Mouse (Mus musculus) lung, embryonic 16.5 days (tissue): ENCODE data around the gene Eif4ebp2. TPM values are rescaled to one million over a fixed set of nuclear protein-coding genes. Genes with fewer than 3 reads are reported as not detected.
A peak's percentile ranks its signal among the peaks of the same experiment; 100 is the strongest.

ENCODE experiments used
- ATAC-seq: fragments of 200-750 bp; cut with Nextera tagmentation; 2 replicates; pipeline ENCODE4 v1.8.0; 2017; ENCODE audit warnings: low read depth, mild to moderate bottlenecking, moderate library complexity
- H3K27ac ChIP-seq: fragments of 300-500 bp; sonication (generic); 2 replicates; pipeline ENCODE4 v1.5.1; 2014; ENCODE audit warnings: mild to moderate bottlenecking, control low read depth, low read length
- H3K27me3 ChIP-seq: fragments of 300-500 bp; sonication (generic); 2 replicates; pipeline ENCODE4 v1.6.1; 2014; ENCODE audit warnings: low read depth, low read length, mixed read lengths; ENCODE audit not compliant: control insufficient read depth, insufficient read depth
- H3K36me3 ChIP-seq: fragments of 300-500 bp; sonication (generic); 2 replicates; pipeline ENCODE4 v1.6.1; 2014; ENCODE audit warnings: low read length; ENCODE audit not compliant: control insufficient read depth, insufficient read depth
- H3K4me1 ChIP-seq: fragments of 300-500 bp; sonication (generic); replicated peaks from 2 replicates; pipeline ENCODE4 v1.6.1; 2014; ENCODE audit warnings: low read length, mixed read lengths; ENCODE audit not compliant: control insufficient read depth, insufficient read depth
- H3K4me2 ChIP-seq: fragments of 300-500 bp; sonication (generic); 2 replicates; pipeline ENCODE4 v1.6.1; 2014; ENCODE audit warnings: low read depth, low read length, control low read depth
- H3K4me3 ChIP-seq: fragments of 300-500 bp; sonication (generic); 2 replicates; pipeline ENCODE4 v1.5.1; 2014; ENCODE audit warnings: mild to moderate bottlenecking, low read length, control low read depth
- H3K9ac ChIP-seq: fragments of 300-500 bp; sonication (generic); 2 replicates; pipeline ENCODE4 v1.6.1; 2014; ENCODE audit warnings: low read length, control low read depth
- H3K9me3 ChIP-seq: fragments of 300-500 bp; sonication (generic); 2 replicates; pipeline ENCODE4 v1.6.1; 2016; ENCODE audit warnings: low read length; ENCODE audit not compliant: control insufficient read depth
- WGBS: fragments of 180-500 bp; shearing (Covaris S2); extraction: QIAGEN DNeasy Blood & Tissue Kit; methylation state at CpG from one replicate; pipeline ENCODE4 v1.1.7; 2014; 5-methylcytosine and 5-hydroxymethylcytosine counted together
- polyA plus RNA-seq: library from polyadenylated mRNA; unstranded; fragments of >200 nt; fragmentation: Nextera tagmentation; extraction: Ambion mirVana; gene quantifications from 2 replicates; pipeline ENCODE4 v1.2.1, GENCODE M21; 2015

The Eif4ebp2 gene
- polyA plus RNA-seq, 1 experiment from 2014 or later: 58.5 TPM

DNA sequence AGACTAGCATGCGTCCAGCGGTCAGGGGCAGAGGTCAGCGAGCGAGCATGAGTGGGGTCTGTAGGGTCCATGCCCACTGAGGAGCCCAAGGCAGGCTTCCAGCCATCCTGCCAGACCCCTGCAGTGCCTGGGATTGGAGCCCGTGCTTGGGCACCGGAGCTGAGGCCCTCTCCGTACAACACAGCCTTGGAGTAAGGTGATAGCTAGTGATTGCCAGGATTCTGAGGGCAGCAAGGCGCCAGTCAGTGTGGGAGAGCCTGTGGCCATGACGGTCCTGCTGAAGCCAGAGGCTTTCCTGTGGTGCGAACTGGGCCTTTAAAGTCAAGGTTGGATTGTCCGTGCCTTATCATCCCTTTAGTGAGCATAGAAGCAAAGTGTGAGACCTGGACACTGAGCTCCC lies 32.3 kb upstream of the Eif4ebp2 start:
- Histone ChIP-seq H3K4me2 (no peak overlapping the region), H3K36me3 (no peaks in the 10 kb centered on the region), H3K4me3 (no peak overlapping the region), H3K9ac (no peak overlapping the region), H3K4me1 (no peaks in the 10 kb centered on the region), H3K27ac (no peak overlapping the region), H3K9me3 (no peaks in the 10 kb centered on the region), H3K27me3 (no peaks in the 10 kb centered on the region)
- 69% methylated on average over 11 of the region's 11 CpGs for WGBS
- no peak for ATAC-seq

DNA sequence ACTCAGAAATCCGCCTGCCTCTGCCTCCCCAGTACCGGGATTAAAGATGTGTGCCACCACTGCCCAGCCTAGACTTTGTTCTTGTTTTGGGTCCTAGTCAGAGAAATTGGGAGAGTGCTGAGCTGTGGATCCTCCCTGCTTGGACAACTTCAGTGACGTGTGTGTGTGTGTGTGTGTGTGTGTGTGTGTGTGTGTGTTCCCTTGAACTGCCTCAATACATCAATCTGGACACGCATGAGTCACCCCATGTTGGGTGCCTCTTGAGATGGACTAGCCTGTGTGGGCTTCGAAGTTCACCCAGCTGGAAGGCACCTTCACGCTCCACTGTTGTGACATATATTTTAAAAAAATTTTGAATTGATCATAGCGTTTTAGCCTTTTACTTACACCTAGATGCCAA lies 30.3 kb upstream of the Eif4ebp2 start:
- no peak for ATAC-seq
- Histone ChIP-seq H3K9me3 (no peaks in the 10 kb centered on the region), H3K4me2 (no peak overlapping the region), H3K36me3 (no peaks in the 10 kb centered on the region), H3K27ac (no peak overlapping the region), H3K4me3 (no peak overlapping the region), H3K27me3 (no peaks in the 10 kb centered on the region), H3K9ac (no peak overlapping the region), H3K4me1 (0 out of 2 replicates have a peak, but pooled peaks cover 2% of the 10 kb centered on the region)
- 85% methylated on average over 7 of the region's 7 CpGs for WGBS

GRCm38 (mm10) chr10:61480488-61480887 lies 28.0 kb upstream of the Eif4ebp2 start:
- H3K4me2 ChIP-seq: no peak overlapping the region
- no peak overlapping the region for H3K9ac ChIP-seq
- 44% methylated on average over 1 of the region's 1 CpGs for WGBS
- H3K9me3 ChIP-seq: no peaks in the 10 kb centered on the region
- H3K27me3 ChIP-seq: no peaks in the 10 kb centered on the region
- no peaks in the 10 kb centered on the region for H3K36me3 ChIP-seq
- peaks cover 13% of the 10 kb centered on the region; the same call in 1 of the 2 replicates for H3K4me1 ChIP-seq
- no peak for ATAC-seq
- no peak overlapping the region for H3K4me3 ChIP-seq
- no peak overlapping the region for H3K27ac ChIP-seq

DNA sequence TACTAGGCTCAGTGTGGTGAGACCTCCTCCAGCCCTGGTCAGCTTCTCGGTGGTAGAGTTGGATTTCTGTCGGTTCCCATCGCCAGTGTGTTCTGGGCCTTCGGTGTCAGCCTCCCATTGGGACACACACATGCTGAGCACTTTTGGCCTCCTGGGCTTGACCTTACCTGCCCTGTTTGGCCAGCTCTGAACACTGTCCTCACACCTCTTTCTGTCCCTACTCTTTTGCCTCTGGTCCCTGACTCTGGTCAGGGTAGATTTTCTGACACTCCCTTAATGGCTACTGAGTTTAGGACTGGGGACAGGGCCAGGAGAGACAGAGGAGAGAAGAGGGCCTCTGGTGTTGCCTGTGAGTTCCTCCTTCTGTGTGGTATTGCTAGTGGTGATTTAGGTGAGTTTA lies 27.5 kb upstream of the Eif4ebp2 start:
- Histone ChIP-seq H3K36me3 (no peaks in the 10 kb centered on the region), H3K4me1 (peaks cover 16% of the 10 kb centered on the region), H3K27ac (no peak overlapping the region), H3K9ac (no peak overlapping the region), H3K9me3 (no peaks in the 10 kb centered on the region), H3K27me3 (no peaks in the 10 kb centered on the region), H3K4me3 (no peak overlapping the region), H3K4me2 (no peak overlapping the region)
- no peak for ATAC-seq
- 90% methylated on average over 4 of the region's 4 CpGs for WGBS

GRCm38 (mm10) chr10:61479461-61479860 lies 27.0 kb upstream of the Eif4ebp2 start:
- no peak for ATAC-seq
- WGBS: 85% methylated on average over 10 of the region's 10 CpGs
- H3K4me2 ChIP-seq: no peak overlapping the region
- no peaks in the 10 kb centered on the region for H3K27me3 ChIP-seq
- H3K9ac ChIP-seq: no peak overlapping the region
- no peak overlapping the region for H3K4me3 ChIP-seq
- H3K4me1 ChIP-seq: peaks cover 16% of the 10 kb centered on the region
- no peaks in the 10 kb centered on the region for H3K9me3 ChIP-seq
- no peak overlapping the region for H3K27ac ChIP-seq
- H3K36me3 ChIP-seq: no peaks in the 10 kb centered on the region

GRCm38 (mm10) chr10:61476440-61477165 lies 24.1 kb upstream of the Eif4ebp2 start:
- H3K4me2 ChIP-seq: peak overlapping the region; percentile 95
- H3K27me3 ChIP-seq: no peaks in the 10 kb centered on the region
- H3K36me3 ChIP-seq: no peaks in the 10 kb centered on the region
- no peaks in the 10 kb centered on the region for H3K9me3 ChIP-seq
- H3K27ac ChIP-seq: peak overlapping the region; percentile 55; the same call in 1 of the 2 replicates
- peaks cover 16% of the 10 kb centered on the region for H3K4me1 ChIP-seq
- peak overlapping the region; percentile 81 for H3K9ac ChIP-seq
- peak overlapping the region; percentile 93 for H3K4me3 ChIP-seq
- ATAC-seq: no peak
- WGBS: 4% methylated on average over 15 of the region's 15 CpGs

- Histone ChIP-seq H3K27ac (peak within 1 kb of the TSS; percentile 55), H3K4me3 (peak within 1 kb of the TSS; percentile 93), H3K9me3 (no peaks in the 10 kb centered on the region), H3K4me1 (peaks cover 16% of the 10 kb centered on the region), H3K27me3 (no peaks in the 10 kb centered on the region), H3K4me2 (peak within 1 kb of the TSS; percentile 95), H3K36me3 (no peaks in the 10 kb centered on the region), H3K9ac (peak within 1 kb of the TSS; percentile 81)
- peak; percentile 99 for ATAC-seq
- WGBS: under 1% methylated on average over 69 of the region's 70 CpGs
Observed at GRCm38 (mm10) chr10:61475594-61476439, 23.4 kb upstream of the Eif4ebp2 start, which contains the start of gene Lrrc20. Lrrc20 (plus strand) TSS chr10:61475801.

- Histone ChIP-seq H3K27me3 (no peaks in the 10 kb centered on the region), H3K4me2 (no peak overlapping the region), H3K4me3 (no peak overlapping the region), H3K9me3 (no peaks in the 10 kb centered on the region), H3K36me3 (no peaks in the 10 kb centered on the region), H3K4me1 (peaks cover 16% of the 10 kb centered on the region), H3K9ac (no peak overlapping the region), H3K27ac (no peak overlapping the region)
- 64% methylated on average over 1 of the region's 1 CpGs for WGBS
- no peak for ATAC-seq
Observed at GRCm38 (mm10) chr10:61474344-61474743, 21.9 kb upstream of the Eif4ebp2 start.

DNA sequence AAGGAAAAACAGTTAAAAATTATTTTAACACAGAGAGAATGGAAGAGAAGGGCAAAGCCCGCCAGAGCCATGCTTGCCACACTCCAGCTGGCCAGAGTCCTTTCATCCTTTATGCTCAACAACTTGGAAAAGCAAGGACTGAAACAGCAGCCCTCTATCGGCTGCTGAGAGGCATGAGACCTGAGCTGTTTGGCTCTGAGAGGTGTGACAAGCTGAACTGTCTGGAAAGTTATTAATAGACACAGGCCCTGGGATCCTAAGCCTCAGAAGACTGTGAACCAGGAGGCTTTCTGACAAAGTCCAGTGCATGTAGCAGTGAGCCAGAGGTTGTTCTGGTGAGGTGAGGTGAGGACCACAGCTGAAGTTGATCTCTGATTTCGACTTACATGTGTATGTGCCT lies 21.2 kb upstream of the Eif4ebp2 start:
- Histone ChIP-seq H3K4me1 (peaks cover 16% of the 10 kb centered on the region), H3K27me3 (no peaks in the 10 kb centered on the region), H3K27ac (no peak overlapping the region), H3K4me2 (no peak overlapping the region), H3K4me3 (no peak overlapping the region), H3K9ac (no peak overlapping the region), H3K9me3 (no peaks in the 10 kb centered on the region), H3K36me3 (no peaks in the 10 kb centered on the region)
- no peak for ATAC-seq
- 58% methylated on average over 3 of the region's 3 CpGs for WGBS
